Mouse (Mus musculus): ENCODE measurements at regions not wholly inside any gene's neighbourhood (a gene's known extent, or its start where the extent isn't known, plus 50 kb on each side); places are given as distances from the start of the nearest gene placed in this dataset.

GRCm38 (mm10) chr3:18671681-18672080 is 723.5 kb downstream of the Cypt12 start:
- 87% methylated on average over 1 of the region's 1 CpGs for WGBS
- Histone ChIP-seq H3K4me3 (ENCODE audit: low read depth, low read length) (no peak overlapping the region), H3K27me3 (replicated peaks; ENCODE audit: insufficient read depth, low read length) (no peaks in the 10 kb centered on the region), H3K27ac (ENCODE audit: low read length) (no peak overlapping the region), H3K4me2 (replicated peaks; ENCODE audit: low read depth, low read length) (no peak overlapping the region), H3K9ac (replicated peaks; ENCODE audit: low read depth) (no peak overlapping the region), H3K36me3 (ENCODE audit: insufficient read depth, low read length) (no peaks in the 10 kb centered on the region), H3K4me1 (ENCODE audit: insufficient read depth, low read depth, low read length) (no peaks in the 10 kb centered on the region), H3K9me3 (ENCODE audit: low read length) (no peaks in the 10 kb centered on the region)
- TF ChIP-seq CTCF (IDR thresholded peaks at IDR 0.05): no peak
- no peak for TF ChIP-seq EP300 (IDR thresholded peaks at IDR 0.05)
- no peak for ATAC-seq
- DNase-seq (ENCODE audit: low spot score): no peak

GRCm38 (mm10) chr3:18683346-18684101 is 735.3 kb downstream of the Cypt12 start:
- Histone ChIP-seq H3K27ac (ENCODE audit: low read length) (no peak overlapping the region), H3K4me2 (replicated peaks; ENCODE audit: low read depth, low read length) (no peak overlapping the region), H3K27me3 (replicated peaks; ENCODE audit: insufficient read depth, low read length) (no peaks in the 10 kb centered on the region), H3K36me3 (ENCODE audit: insufficient read depth, low read length) (no peaks in the 10 kb centered on the region), H3K4me1 (ENCODE audit: insufficient read depth, low read depth, low read length) (no peaks in the 10 kb centered on the region), H3K9me3 (ENCODE audit: low read length) (no peaks in the 10 kb centered on the region), H3K9ac (replicated peaks; ENCODE audit: low read depth) (no peak overlapping the region), H3K4me3 (ENCODE audit: low read depth, low read length) (no peak overlapping the region)
- ATAC-seq (0 out of 2 replicates have a peak, but pooled peaks have one; percentile 37), DNase-seq (ENCODE audit: low spot score) (peak; percentile 5)
- WGBS: 68% methylated on average over 6 of the region's 6 CpGs
- TF ChIP-seq CTCF (IDR thresholded peaks at IDR 0.05) (no peak), EP300 (IDR thresholded peaks at IDR 0.05) (no peak)

- Histone ChIP-seq H3K4me1 (ENCODE audit: insufficient read depth, low read depth, low read length) (no peaks in the 10 kb centered on the region), H3K27me3 (replicated peaks; ENCODE audit: insufficient read depth, low read length) (no peaks in the 10 kb centered on the region), H3K36me3 (ENCODE audit: insufficient read depth, low read length) (no peaks in the 10 kb centered on the region), H3K9me3 (ENCODE audit: low read length) (no peaks in the 10 kb centered on the region), H3K9ac (replicated peaks; ENCODE audit: low read depth) (no peak overlapping the region), H3K4me2 (replicated peaks; ENCODE audit: low read depth, low read length) (no peak overlapping the region), H3K27ac (ENCODE audit: low read length) (no peak overlapping the region), H3K4me3 (ENCODE audit: low read depth, low read length) (no peak overlapping the region)
- no peak for TF ChIP-seq CTCF (IDR thresholded peaks at IDR 0.05)
- no peak for ATAC-seq
- no peak for DNase-seq (ENCODE audit: low spot score)
- 67% methylated on average over 4 of the region's 4 CpGs for WGBS
These were observed 747.0 kb downstream of the Cypt12 start for GRCm38 (mm10) chr3:18695113-18695792.

- WGBS: 82% methylated on average over 2 of the region's 2 CpGs
- ATAC-seq: no peak
These were observed 748.9 kb downstream of the Cypt12 start for GRCm38 (mm10) chr3:18696981-18697660.

GRCm38 (mm10) chr3:18698106-18698505 is 749.9 kb downstream of the Cypt12 start:
- TF ChIP-seq EP300 (IDR thresholded peaks at IDR 0.05): no peak
- Histone ChIP-seq H3K4me3 (ENCODE audit: low read depth, low read length) (no peak overlapping the region), H3K4me2 (replicated peaks; ENCODE audit: low read depth, low read length) (no peak overlapping the region), H3K27me3 (replicated peaks; ENCODE audit: insufficient read depth, low read length) (no peaks in the 10 kb centered on the region), H3K27ac (ENCODE audit: low read length) (no peak overlapping the region), H3K36me3 (ENCODE audit: insufficient read depth, low read length) (no peaks in the 10 kb centered on the region), H3K9ac (replicated peaks; ENCODE audit: low read depth) (no peak overlapping the region), H3K4me1 (ENCODE audit: insufficient read depth, low read depth, low read length) (no peaks in the 10 kb centered on the region), H3K9me3 (ENCODE audit: low read length) (no peaks in the 10 kb centered on the region)
- ATAC-seq (no peak), DNase-seq (ENCODE audit: low spot score) (no peak)

More at GRCm38 (mm10) chr3:18696981-18697660, 748.9 kb downstream of the Cypt12 start:
- no peaks in the 10 kb centered on the region for H3K9me3 ChIP-seq (ENCODE audit: low read length)
- TF ChIP-seq CTCF (IDR thresholded peaks at IDR 0.05): no peak
- no peak for TF ChIP-seq EP300 (IDR thresholded peaks at IDR 0.05)
- H3K9ac ChIP-seq (replicated peaks; ENCODE audit: low read depth): no peak overlapping the region
- no peaks in the 10 kb centered on the region for H3K36me3 ChIP-seq (ENCODE audit: insufficient read depth, low read length)
- no peak overlapping the region for H3K4me2 ChIP-seq (replicated peaks; ENCODE audit: low read depth, low read length)
- H3K27me3 ChIP-seq (replicated peaks; ENCODE audit: insufficient read depth, low read length): no peaks in the 10 kb centered on the region
- H3K27ac ChIP-seq (ENCODE audit: low read length): no peak overlapping the region
- DNase-seq (ENCODE audit: low spot score): no peak
- no peak overlapping the region for H3K4me3 ChIP-seq (ENCODE audit: low read depth, low read length)
- H3K4me1 ChIP-seq (ENCODE audit: insufficient read depth, low read depth, low read length): no peaks in the 10 kb centered on the region

GRCm38 (mm10) chr3:18705165-18705564 is 757.0 kb downstream of the Cypt12 start:
- Histone ChIP-seq H3K27ac (ENCODE audit: low read length) (no peak overlapping the region), H3K9me3 (ENCODE audit: low read length) (no peaks in the 10 kb centered on the region), H3K36me3 (ENCODE audit: insufficient read depth, low read length) (no peaks in the 10 kb centered on the region), H3K27me3 (replicated peaks; ENCODE audit: insufficient read depth, low read length) (no peaks in the 10 kb centered on the region), H3K9ac (replicated peaks; ENCODE audit: low read depth) (no peak overlapping the region), H3K4me1 (ENCODE audit: insufficient read depth, low read depth, low read length) (no peaks in the 10 kb centered on the region), H3K4me3 (ENCODE audit: low read depth, low read length) (no peak overlapping the region), H3K4me2 (replicated peaks; ENCODE audit: low read depth, low read length) (no peak overlapping the region)
- ATAC-seq (no peak), DNase-seq (ENCODE audit: low spot score) (no peak)
- 71% methylated on average over 6 of the region's 6 CpGs for WGBS
- no peak for TF ChIP-seq CTCF (IDR thresholded peaks at IDR 0.05)
- no peak for TF ChIP-seq EP300 (IDR thresholded peaks at IDR 0.05)
